Mouse (Mus musculus) kidney, postnatal 10 days (tissue): Measurements from ENCODE around the gene Gm21671.
"Not testable (repeated sequence)": the region's sequence is repeated elsewhere in the genome, so short reads cannot be mapped to it uniquely, and the experiment has no call there.

Experiments
- DNase-seq: peaks from one replicate; pipeline ENCODE4 v3.0.0; 2021; ENCODE audit warnings: mixed read lengths

Gene Gm21671

DNA sequence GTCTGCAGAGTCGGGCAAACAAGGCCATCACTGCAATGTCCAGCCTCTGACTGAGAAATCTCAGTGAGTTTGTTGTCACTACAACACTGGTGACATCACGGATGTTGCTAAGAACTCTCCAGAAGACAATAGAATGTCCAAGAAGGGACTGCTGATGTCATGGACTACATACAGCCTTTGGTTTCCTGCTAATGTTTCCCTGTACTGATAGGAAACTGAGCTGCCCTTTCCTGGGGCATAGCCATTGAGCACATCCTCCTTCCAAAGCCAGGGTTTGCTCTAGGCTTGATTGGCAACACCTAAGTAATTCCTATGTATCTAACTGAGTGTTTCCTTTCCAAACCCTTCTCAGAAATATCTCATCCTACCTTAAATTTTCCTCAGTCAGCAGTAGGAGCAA lies at the start of gene Gm21671:
Gene Gm21671 (minus strand): TSS at position 101 of the 400 bp plus-strand sequence.
- not testable (repeated sequence) for DNase-seq

DNA sequence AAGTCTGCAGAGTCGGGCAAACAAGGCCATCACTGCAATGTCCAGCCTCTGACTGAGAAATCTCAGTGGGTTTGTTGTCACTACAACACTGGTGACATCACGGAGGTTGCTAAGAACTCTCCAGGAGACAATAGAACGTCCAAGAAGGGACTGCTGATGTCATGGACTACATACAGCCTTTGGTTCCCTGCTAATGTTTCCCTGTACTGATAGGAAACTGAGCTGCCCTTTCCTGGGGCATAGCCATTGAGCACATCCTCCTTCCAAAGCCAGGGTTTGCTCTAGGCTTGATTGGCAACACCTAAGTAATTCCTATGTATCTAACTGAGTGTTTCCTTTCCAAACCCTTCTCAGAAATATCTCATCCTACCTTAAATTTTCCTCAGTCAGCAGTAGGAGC lies 34.3 kb upstream of the Gm21671 start, which contains the start of gene Gm21698:
Gene Gm21698 (minus strand): TSS at position 101 of the 400 bp plus-strand sequence.
- not testable (repeated sequence) for DNase-seq

DNA sequence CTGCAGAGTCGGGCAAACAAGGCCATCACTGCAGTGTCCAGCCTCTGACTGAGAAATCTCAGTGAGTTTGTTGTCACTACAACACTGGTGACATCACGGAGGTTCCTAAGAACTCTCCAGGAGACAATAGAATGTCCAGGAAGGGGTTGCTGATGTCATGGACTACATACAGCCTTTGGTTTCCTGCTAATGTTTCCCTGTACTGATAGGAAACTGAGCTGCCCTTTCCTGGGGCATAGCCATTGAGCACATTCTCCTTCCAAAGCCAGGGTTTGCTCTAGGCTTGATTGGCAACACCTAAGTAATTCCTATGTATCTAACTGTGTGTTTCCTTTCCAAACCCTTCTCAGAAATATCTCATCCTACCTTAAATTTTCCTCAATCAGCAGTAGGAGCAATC lies 18.3 kb upstream of the Gm21671 start, which contains the start of gene Gm21680:
Gene Gm21680 (minus strand): TSS at position 101 of the 400 bp plus-strand sequence.
- not testable (repeated sequence) for DNase-seq

DNA sequence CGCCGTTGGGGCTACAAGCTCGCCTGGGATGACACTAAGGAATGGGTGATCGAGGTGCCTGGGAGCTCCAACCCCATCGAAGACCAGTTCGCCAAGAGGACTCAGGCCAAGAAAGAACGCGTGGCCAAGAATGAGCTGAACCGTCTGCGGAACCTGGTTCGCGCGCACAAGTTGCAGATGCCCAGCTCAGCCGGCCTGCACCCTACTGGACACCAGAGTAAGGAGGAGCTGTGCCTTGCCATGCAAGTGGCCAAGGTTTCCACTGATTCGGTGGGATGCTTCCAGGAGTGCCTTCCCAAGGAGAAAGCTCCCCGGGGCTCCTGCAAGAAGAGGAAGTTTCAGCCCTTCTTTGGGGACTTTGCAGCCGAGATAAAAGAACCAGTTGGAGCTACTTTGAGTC lies 2.8 kb upstream of the Gm21671 start:
- DNase-seq = not testable (repeated sequence)

DNA sequence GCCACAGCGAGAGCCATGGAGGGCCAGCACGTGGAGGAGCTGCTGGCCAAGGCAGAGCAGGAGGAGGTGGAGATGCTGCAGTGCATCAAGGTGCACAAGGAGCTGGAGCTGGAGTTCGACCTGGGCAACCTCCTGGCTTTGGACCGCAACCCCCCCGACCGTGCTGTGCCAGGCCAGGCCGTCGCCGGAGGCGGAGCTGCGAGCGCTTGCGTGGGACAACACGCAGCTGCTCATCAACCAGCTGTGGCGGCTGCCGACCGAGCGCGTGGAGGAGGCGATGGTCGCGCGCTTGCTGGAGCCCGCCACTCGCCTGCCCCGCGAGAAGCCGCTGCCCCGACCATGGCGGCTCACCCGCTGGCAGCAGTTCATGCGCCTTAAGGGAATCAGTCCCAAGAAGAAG lies 2.4 kb upstream of the Gm21671 start:
- DNase-seq = peak; percentile 7

DNA sequence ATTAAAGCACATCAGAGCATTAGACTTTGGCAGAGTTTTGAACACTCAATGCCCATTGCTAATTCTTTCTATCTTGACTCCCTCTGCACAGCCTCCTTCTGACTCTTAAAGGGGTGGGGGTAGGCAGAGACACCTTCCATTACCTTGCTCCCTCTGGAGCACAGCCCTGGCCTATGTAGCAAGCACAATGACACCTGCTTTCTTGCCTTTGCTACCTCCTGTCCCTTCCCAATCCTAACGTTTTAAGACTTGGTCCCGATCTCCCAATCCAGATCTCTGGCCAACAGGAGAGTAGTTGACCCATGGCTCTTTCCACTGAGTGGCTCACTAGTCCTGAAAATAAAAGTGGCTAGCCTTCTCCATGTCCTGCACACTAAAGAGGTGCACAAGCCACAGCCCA lies 8.8 kb downstream of the Gm21671 start:
- not testable (repeated sequence) for DNase-seq

DNA sequence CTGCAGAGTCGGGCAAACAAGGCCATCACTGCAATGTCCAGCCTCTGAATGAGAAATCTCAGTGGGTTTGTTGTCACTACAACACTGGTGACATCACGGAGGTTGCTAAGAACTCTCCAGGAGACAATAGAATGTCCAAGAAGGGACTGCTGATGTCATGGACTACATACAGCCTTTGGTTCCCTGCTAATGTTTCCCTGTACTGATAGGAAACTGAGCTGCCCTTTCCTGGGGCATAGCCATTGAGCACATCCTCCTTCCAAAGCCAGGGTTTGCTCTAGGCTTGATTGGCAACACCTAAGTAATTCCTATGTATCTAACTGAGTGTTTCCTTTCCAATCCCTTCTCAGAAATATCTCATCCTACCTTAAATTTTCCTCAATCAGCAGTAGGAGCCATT lies 11.9 kb downstream of the Gm21671 start, which contains the start of gene Gm21663:
Gene Gm21663 (minus strand): TSS at position 101 of the 400 bp plus-strand sequence.
- not testable (repeated sequence) for DNase-seq
